Mouse (Mus musculus) brain, embryonic 14.5 days (tissue): ENCODE measurements at regions not wholly inside any gene's neighbourhood (a gene's known extent, or its start where the extent isn't known, plus 50 kb on each side); places are given as distances from the start of the nearest gene placed in this dataset.

Experiments
- CTCF ChIP-seq: fragments of 200-500 bp; IDR thresholded peaks from 2 replicates; pipeline ENCODE4 v1.5.1; 2012; ENCODE audit warnings: inconsistent platforms, mild to moderate bottlenecking, moderate library complexity, borderline replicate concordance; ENCODE audit not compliant: insufficient read depth, insufficient read length; ENCODE audit errors: extremely low read depth
- POLR2A ChIP-seq: fragments of 200-500 bp; IDR thresholded peaks from 2 replicates; pipeline ENCODE4 v1.6.1; 2012; ENCODE audit warnings: mild to moderate bottlenecking, inconsistent platforms, borderline replicate concordance; ENCODE audit not compliant: poor library complexity, insufficient read depth, insufficient read length, severe bottlenecking; ENCODE audit errors: extremely low read depth

DNA sequence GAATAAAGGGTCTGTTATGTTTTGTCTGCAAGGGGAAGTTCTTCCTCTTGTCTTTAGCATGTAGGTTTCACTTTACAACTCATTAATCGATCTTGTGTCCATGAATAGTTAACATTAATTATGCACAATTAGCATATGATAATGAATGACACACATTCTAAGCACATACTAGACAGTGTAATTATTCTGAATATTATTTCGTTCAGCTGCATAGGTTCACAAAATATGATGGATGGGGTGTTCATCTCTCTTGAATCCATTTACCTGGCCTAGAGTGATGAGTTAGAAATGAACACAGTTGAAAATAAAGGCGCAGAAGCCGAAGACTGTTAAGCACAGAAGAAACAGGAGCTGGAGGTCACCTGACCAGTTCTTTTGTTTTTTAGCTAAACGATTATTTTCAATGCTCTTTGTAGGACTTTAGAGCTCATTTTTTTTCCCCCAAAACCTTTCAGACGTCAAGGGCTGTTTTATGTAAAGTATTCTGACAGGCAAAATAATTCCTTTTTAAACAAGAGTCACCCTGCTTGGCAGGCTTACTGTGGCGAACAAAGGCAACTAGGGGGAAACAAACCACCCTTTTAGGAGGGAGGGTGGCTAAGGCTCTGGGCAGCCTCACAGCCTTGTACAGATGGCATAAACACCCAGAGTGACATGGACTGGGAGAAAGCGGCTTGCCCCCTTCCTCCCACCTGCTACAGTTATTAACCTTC lies 241.6 kb upstream of the Atp5g3 start:
- TF ChIP-seq POLR2A: no peak
- no peak for TF ChIP-seq CTCF
